ENCODE assay signal across 35 mouse cellular contexts in the genomic region with DNA sequence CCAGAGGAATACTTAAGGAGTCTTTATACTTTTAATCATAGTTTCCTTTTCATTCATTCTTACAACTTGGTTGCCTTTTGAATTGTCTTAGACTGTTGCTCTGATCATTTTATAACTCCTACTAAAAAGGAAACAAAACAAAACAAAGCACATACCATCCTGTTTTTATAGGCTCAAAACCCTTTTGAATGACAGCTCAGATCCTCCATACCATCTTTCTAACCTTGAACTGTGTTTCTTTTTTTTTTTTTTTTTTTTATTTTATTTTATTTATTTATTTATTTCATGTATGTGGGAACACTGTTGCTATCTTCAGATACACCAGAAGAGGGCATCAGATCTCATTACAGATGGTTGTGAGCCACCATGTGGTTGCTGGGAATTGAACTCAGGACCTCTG. TPM values are rescaled to one million over a fixed set of nuclear protein-coding genes. Genes with fewer than 3 reads are reported as not detected.
"Had no signal": no experiment of that assay in that cellular context is flagged by ENCODE, and none has a peak within 500 bp of the region (broad histone marks: within the 10 kb centered on the region; RNA-seq: fewer than 3 reads in every experiment).

No protein-coding gene starts in this region.

RNA-seq across cellular contexts. Expression of gene Cxcl17, which starts 13.7 kb away (rescaled TPM):
- total RNA-seq: heart, postnatal 10 days; heart, postnatal 14 days; heart, postnatal 25 days; heart, postnatal 36 days; heart, postnatal 4 days; hematopoietic stem cell, adult 5-6 weeks; hindbrain, postnatal 0 days; layer of hippocampus, adult 18-20 months; layer of hippocampus, adult 8-10 months; layer of hippocampus, postnatal 10 days; layer of hippocampus, postnatal 14 days; layer of hippocampus, postnatal 25 days; layer of hippocampus, postnatal 36 days; left cerebral cortex, adult 18-20 months; left cerebral cortex, adult 2 months had no signal
- polyA plus RNA-seq: heart, embryonic 11.5 days; heart, embryonic 12.5 days; hindbrain, embryonic 11.5 days; inflammation-experienced regulatory T-cells, adult 6 months; intestine, embryonic 14.5 days; intestine, embryonic 15.5 days had no signal

RNA-seq across cellular contexts. Expression of gene Cnfn, which starts 29.5 kb away (rescaled TPM):
- total RNA-seq: heart, postnatal 10 days; heart, postnatal 14 days; heart, postnatal 25 days; heart, postnatal 36 days; heart, postnatal 4 days; hematopoietic stem cell, adult 5-6 weeks; hindbrain, postnatal 0 days; layer of hippocampus, adult 18-20 months; layer of hippocampus, postnatal 10 days; layer of hippocampus, postnatal 14 days; layer of hippocampus, postnatal 25 days; layer of hippocampus, postnatal 36 days; left cerebral cortex, adult 18-20 months; left cerebral cortex, adult 2 months had no signal
- polyA plus RNA-seq: heart, embryonic 10.5 days; heart, embryonic 11.5 days; heart, embryonic 12.5 days; heart, embryonic 13.5 days; heart, embryonic 14.5 days; heart, postnatal 0 days; hindbrain, embryonic 10.5 days; hindbrain, embryonic 11.5 days; hindbrain, embryonic 12.5 days; hindbrain, embryonic 13.5 days; hindbrain, embryonic 14.5 days; hindbrain, embryonic 15.5 days; inflammation-experienced regulatory T-cells, adult 6 months; intestine, embryonic 14.5 days; kidney, adult 2 months; kidney, embryonic 14.5 days; kidney, embryonic 16.5 days; kidney, postnatal 0 days; large intestine, adult 2 months had no signal
